Mouse (Mus musculus): ENCODE data around the gene Usp43.

Gene Usp43

DNA sequence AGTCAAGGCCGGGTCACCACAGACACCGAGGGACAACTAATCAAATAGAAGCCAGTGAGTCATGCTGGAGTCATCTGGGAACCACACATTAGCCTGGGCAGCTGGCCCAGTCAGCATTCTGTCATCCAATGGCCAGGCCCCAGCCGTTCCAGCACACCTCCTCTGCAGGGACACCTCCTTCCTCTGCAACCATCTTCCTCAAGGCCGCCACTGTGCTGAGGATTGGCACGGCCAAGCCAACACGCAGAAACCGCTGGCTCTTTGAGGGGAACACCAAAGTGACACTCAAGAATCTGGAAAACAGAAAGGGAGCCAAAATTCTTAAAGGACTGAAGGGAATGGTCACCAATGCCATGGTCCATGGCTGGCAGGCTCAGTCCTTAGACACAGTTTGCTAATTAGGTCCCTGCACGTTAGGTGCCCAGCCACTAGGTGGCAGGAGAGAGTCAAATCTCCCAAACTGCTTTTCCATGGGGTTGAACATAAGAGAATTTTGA, 24.8 kb downstream of the Usp43 start:
- peak; percentile 80 for DNase-seq

DNA sequence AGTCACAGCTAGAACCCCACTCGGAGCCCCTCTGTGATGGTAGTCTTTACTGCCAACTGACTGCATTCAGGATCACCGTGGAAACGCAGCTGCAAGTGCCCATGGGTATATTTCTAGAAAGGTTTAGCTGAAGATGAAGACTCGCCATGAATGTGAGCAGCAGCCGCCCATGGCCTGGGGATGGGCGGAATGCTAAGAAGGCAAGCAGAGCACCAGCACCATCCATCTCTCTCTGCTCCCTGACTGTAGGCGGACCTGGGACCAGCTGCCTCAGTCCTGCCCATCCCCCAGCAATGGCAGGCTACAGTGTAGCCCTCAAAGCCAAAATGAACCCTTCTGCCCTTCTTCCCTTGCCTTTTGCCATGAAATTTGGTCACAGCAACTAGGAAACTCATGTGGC, 26.3 kb downstream of the Usp43 start:
- no peak for DNase-seq

DNA sequence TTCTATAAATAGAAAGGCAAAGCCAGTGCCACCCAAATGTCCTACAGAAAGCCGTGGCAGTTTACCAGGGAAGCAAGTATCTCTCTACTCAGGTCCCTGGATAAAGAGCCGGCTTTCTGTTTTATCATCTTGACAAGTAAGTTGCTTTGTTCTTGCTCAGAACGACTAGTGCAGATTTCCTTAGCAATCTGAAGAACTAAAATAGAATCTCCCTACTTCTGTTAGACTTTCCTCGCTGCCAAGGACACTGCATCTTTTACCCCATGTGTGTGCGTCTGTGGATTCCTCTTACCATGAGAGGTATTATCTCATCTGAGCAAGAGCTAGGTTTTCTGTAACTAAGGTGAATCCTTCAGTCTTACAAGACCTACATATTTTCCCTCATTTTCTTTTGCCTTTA, 33.4 kb downstream of the Usp43 start:
- DNase-seq = no peak

DNA sequence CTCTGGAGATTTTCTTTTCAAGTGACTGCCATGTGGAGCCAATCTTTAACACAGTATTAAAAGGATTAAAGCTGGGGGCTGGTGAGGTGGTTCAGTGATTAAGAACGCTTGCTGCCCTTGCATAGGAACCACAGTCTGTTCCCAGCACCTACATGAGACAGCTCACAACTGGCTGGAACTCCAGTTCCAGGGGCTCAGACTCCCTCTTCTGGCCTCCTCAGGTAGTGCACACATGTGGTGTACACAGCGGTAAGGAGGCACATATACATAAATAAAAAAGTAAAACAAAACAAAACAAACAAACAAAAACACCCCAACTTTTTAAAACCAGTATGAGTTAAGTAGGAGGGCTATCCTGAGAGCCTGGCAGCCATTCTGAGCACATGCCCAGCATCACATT, 36.0 kb downstream of the Usp43 start:
- DNase-seq = no peak

DNA sequence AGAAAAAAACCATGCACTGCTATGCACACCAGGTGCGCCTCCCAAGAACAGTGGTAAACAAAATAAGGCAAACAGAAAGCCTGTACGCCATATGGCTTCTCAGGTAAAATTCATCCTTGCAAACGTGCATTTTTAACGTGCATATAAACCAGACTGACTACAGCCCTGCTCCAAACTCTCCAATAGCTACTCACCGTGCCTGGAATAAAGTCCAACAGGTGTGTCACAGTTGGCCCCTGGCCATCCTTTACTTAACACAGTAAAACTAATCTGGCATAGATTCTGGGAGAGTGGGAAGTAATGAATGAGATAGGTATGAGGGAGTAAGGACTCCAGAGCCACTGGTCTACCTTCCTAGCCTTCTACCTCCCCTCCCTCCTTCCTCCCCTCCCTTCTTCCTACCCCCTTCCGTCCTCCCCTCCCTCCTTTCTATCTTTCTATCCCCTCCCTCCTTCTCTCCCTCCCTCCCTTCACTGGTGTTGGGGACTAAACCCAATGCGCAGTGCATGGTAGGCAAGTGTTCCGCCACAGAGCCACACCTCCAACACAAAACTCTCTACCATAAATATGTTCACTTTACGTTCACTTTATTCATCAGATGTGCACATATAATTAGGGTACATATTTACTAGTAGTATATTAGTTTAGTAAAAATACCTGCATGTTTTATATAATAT, 56.3 kb downstream of the Usp43 start:
- DNase-seq = peak; percentile 18

DNA sequence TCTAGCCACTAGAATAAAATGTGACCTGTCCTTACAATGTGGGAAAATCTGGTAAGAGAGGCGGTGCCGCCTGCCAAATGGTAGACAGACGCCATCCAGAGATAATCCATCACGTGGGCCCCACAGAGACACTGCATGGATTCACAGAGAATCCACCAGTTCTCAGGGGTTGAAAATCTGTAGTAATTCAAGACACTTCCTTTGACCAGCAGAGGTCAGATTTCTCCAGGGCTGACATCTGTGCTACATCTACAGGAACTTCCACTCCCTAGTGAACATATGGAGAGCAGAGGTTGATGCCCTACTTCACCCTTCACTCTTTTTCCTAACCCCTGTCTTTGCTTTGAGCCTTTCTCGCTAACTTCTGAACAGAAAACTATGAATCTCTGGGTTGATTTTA, 56.9 kb downstream of the Usp43 start:
- DNase-seq = no peak

DNA sequence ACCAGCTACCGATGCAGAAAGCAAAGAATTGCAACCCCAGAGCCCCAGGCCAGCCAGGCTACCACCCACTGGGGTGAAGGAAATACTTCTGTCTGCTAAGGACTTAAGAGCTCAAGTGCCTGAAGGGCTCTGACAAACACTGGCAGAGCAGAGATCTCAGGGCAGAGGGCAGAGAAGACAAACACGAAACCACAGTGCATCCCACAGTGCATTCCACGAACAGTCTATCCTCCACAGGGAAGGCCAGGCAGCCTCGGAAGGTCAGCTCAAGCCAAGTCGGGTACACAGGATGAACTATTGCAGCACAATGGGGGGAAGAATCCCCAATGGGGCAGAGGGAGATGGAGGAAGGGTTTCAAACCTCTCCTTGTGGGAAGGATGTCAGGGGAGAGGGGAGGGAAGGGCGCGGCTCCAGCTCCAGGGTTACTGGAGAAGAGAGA, 60.5 kb downstream of the Usp43 start:
- DNase-seq = no peak

DNA sequence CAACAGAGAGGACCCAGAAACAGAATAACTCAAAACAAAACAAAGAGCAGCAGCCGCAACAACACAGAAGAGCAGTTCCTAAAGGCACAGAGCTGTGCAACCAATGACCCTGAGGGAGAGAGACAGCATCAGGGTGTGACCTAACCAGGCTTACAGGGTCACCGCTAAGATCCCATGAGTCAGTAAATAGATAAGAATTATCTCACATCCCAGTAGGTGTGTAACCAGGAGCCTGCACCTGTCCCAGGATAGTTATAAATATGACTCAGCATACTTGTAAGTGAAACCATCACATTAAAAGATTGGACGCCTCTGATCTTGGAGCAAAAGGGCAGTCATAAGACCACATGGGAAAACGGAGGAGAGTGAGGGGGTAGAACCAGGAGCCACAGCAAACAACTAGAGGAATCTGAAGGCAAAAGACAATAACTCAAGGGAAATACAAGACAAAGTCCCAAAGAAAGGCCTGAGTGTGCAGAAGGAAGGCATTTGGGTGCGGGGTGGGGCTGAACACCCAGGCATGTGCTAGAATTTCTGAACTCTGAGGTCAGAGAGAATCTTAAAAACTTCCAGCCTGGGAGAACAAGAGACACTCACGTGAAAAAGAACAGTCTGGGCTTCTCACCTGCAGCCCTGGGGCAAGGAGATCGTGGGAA, 61.1 kb downstream of the Usp43 start:
- DNase-seq = no peak

DNA sequence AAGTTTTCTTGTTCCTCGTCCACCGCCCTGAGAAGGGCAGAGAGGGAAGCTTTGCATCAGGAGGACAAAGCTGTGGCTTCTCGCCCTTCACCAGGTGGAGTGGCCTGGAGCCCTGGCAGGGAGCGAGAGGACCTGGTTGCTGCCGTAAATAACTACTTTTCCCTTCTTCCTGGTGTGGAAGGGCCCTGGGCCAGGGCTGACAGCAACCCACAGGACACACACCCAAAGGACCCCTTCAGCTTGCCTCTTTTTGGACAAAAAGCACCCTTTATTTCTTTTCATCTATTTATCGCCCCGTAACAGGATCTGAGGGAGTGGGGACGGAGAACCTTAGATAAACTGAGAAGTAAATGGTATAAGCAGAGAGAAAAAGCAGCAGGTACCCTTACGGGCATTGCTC, 63.4 kb downstream of the Usp43 start:
- no peak for DNase-seq

DNA sequence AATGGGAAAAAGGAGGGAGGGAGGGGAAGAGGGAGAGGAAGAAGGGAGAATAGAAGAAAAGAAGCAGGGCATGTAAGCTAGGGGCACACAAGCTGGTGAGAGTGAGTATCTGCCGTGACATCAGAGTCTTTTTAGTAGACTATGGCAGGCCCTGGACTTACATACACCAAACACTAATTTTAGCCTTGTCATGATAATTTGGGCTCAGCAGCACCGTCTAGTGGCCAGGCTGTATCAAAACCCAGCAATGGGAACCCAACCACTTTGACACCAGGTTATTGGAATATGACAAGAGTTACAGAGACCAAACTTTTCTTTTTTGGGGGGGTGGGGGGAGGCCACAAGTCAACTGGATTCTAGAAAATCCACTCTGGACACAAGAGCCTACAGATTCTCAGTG, 66.9 kb downstream of the Usp43 start:
- DNase-seq = peak; percentile 64

DNA sequence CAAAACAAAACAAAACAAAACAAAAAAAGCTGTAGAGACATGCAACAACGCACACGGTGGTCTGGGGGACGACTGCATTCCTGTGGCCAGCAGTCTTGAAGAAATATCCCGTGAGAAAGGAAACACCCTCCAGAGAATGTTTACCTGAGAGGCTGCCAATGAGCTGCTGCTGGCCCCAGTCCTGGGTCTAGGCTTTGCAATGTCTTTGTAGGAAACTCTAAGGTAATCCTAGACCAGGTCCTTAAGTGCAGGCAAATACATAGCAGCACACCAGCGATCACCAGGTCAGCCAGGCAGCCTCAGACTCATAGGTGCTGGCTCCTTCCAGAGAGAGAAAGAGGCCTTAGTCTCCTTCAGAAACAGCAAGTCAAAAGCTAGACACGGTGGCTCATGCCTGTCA, 68.0 kb downstream of the Usp43 start:
- peak; percentile 23 for DNase-seq

DNA sequence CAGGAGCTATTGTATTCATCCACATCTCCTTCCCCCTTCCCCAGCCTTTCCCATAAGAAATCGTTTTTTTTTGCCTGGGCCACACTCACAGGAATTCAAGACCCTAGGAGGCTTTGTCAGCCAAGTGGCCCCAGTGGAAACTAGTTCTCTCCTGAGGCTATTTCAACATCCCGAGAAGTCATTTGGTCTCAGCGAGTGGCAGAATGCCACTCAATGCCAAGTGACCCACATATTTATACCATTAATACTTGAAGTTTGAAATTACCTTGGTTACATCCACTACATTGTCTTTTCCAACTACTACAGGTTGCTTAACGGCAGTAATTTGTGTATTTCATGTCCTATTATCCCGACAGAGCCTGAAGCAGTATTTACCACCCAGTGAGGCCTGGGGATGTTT, 70.2 kb downstream of the Usp43 start:
- no peak for DNase-seq

DNA sequence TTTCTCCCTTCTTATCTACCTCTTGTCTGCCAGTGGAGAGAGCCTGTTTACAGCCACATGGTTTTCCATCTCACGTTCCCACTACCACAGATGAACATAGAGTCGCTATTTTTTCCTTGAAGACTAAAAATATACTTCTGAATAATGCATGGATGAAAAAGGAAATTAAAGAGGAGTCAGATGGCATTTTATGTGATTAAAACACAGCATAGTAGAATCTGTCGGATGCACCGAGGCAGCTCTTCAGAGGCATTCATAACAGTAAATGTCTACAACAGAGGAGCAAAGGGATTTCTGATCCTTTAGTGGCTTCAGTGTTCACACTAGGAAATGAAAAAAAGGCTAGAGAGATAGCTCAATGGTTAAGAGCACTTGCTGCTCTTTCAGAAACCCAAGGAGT, 76.8 kb downstream of the Usp43 start:
- DNase-seq = no peak

DNA sequence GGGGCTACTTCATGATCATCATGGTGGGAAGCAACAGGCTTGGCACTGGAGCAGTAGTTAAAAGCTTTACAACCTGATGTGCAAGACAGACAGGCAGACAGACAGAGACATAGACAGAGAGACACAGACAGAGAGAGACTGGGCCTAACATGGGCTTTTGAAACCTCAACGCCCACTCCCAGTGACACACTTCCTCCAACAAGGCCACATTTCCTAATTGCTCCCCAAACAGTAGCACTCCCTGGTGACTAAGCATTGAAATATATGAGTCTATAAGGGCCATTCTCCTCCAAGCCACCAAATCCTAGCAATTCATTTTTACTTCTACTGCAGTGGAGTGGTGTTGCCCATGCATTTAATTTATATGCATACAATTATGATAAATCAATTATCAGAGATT, 82.1 kb downstream of the Usp43 start:
- DNase-seq = no peak

DNA sequence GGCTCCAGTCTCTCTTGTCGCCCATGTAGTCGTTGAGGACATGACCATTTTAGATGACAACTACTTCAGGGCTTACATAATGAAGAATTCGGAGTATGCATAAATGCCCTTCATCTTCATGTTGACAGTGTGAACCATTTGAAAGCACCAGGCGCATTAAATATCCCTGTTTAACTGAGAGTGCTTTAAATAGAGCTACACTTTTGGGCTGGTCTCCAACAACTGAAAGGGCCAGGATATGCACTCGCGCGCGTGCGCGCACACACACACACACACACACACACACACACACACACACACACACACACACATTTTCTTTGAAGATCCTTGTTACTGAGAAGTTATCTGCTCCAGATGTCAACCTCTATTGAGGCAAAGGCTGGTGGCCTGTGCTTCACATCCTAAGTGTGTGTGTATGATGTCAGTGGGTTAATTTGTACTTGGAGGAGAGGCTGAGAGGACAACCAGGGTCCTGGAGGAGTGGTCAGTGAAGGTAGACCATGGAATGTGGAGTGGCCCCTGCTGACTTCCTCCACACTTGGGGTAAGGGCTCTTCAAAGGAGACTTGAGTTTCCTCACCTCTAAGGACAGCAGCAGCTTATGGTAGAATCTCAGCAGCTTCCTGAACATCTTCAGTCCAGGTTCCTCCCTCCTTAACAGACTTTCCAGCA, 86.4 kb downstream of the Usp43 start:
- no peak for DNase-seq

DNA sequence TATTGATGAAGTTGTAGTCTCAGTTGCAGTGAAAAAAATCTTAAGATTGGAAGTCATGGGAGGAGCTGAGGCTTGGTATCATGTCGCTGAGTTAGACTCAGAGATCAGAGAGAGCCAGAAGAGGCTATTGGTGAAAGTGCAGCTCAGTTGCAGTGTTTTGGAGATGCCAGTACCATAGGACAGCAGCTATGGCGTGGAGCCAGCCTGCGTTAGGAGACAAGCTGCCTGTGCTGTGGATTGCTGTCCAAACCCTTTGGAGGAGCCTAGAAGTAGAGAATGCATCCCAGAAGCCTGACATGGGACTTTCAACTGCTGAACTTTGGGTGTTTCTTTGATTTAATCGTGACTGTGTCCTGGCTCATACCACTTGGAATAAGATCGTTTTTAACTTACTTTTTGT, 90.1 kb downstream of the Usp43 start:
- DNase-seq = peak; percentile 38

DNA sequence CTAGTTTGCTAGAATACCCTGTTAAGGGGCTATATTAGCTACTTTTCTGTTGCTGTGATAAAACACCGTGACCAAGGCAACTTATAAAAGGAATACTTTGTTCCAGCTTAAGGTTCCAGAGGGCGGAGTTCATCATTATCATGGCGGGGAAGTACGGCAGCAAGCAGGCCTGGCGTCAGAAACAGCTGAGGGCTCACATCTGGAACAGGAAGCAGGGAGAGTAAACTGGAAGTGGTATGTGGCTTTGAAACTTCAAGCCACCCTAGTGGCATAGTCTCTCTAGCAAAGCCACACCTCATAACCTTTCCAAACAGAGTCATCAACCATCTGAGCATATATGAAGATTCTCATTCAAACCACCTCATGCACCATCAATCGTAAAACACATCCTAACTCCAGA, 92.4 kb downstream of the Usp43 start:
- DNase-seq = no peak

DNA sequence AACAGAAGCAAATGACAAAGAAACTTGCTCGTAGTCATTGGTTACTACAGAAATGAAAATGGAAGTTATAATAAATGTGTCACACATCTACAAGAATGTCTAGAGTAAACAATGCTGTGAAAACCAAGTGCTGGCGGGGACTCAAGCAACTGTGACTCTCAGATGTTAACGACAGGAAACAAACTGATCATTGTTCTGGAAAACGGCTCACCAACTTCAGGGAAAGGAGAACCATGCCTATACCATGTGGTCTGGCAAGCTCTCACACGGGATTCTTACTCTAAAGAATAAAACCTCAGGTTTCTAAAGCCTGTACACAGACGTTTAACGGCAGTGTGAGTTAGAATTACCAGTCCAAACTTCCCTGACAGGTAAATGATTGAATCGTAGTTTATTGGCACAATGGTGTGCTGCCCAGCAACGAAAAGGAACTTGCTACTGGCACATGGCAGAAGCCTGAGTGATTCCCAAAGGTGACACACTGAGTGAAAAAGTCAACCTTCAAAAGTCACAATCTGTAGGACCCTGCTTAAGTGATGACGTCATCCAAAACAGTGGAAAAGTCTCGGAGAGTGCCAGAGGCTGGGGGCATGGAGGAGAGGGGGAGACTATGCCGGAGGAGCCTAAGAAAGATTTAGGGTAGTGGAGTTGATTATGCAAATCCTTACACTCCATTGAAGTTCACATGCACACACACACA, 93.4 kb downstream of the Usp43 start:
- DNase-seq = peak; percentile 58

DNA sequence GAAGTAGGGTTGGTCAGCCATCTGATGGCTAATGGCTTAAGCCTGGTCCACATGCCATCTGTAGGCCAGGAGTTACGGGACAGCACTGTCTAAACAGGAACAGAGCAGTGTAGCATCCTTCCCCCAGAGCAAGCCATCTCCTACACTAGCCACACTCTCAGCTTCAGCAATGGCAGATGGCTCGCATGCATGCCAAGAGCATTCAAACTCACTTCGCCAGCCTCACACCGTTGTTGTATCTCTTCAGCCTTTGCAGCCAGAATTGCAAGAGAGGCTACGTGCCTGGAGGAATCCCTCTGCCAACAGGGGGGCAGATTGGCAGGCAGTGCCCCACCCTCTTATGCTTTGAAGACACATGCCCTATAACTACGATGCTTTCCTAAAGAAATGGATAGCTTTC, 100.4 kb downstream of the Usp43 start:
- no peak for DNase-seq

DNA sequence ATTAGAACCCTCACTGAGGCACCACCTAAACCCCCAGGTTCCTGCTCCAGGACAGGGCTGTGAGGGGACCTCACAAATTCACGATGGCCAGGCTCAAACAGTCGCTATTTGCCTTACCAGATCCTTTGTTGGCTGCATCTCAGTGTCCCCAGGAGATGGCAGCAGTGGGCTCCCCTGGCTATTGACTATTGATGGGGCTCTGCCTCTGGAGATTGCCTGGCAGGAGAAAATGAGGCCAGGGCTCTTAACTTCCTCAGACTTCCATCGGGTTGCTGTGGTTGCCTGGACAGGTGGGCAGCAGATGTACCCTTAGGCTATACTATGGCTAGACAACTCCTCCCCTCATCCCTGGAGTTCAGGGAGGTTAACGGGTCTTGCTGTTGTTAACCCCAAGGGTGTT, 101.7 kb downstream of the Usp43 start:
- peak; percentile 62 for DNase-seq

DNA sequence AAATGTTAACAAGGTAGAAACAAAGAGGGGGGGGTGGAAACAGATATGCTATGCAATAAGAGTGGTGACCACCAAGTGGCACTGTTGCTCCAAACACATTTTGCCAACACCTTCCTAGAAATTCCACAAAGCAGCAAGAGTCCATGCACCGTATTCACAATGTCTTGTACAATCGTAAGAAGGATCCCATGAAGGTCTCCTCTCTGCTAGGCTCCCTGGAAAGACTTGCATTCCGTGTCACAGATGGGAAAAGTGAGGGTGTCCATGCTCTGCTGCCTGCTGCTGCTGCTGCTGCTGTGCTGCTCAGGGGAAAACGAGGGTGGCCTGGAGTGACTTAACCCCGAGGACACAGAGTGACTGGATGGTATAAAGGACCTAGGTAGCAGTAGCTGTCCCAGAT, 102.3 kb downstream of the Usp43 start:
- peak; percentile 63 for DNase-seq

DNA sequence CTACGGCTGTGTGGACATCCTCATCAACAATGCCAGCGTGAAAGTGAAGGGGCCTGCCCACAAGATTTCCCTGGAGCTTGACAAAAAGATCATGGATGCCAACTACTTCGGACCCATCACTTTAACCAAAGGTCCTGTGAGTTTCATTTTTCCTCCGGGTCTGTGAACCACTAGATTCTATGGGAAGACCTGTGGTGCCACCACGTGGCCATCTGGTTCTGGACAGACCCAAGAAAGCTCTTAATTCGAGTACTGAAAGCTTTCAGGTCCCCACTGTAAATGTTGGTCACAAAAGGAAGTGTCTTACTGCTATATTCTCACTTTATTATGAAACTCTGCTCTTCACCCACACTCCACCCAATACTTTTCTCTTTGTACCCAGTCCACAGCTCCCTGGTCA, 110.4 kb downstream of the Usp43 start:
- peak; percentile 28 for DNase-seq

DNA sequence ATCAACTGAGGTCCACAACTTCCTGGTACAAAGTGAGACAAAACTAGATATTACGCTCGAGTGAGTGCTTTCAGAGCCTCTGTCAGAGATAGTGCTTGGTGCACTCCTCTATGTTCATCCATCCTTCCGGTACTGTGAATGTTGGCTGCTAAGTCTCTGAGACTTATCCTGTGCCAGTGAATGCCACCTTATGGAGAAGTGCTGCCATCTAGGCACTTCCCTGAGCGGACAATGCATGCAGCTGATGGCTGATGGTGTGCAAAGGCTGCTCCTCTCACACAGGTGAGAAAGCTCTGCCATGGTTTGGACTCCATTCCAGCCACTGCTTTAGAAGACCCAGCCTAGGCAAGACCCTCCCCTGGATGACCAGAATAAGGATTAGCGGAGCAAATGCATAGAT, 113.9 kb downstream of the Usp43 start:
- DNase-seq = no peak

Data from lung, postnatal 14 days (tissue).